Mouse (Mus musculus): ENCODE measurements around the gene Gck.
A peak's percentile ranks its signal among the peaks of the same experiment; 100 is the strongest.
"Not testable (repeated sequence)": the region's sequence is repeated elsewhere in the genome, so short reads cannot be mapped to it uniquely, and the experiment has no call there.

Gck gene

DNA sequence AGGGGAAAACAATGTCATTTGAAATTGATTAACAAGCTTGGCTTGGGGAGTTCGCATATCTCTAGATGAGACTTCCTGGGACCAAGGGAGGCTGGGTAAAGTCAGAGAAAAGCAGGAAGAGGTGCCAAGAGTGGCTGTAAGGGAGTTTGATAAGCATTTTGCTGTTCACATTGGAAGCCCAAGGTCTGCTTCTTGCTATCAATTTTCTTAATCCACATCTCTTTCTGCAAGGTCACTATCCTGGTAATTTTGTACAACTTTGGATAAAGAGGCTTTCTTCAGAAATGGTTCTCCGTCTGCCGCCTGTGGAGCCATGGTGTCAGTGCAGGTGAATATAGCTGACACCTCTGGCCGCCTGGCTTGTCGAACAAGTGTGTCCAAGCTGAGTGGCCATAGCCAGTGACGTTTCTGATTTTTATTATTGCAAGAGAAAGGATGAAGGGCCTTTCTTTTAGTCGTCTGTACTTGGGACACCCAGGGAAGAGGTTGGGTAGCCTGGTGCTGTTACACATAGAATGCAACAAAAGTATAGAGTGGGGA is 5.2 kb upstream of the Gck start:
- peak; percentile 78 for DNase-seq (ENCODE audit: low spot score)

DNA sequence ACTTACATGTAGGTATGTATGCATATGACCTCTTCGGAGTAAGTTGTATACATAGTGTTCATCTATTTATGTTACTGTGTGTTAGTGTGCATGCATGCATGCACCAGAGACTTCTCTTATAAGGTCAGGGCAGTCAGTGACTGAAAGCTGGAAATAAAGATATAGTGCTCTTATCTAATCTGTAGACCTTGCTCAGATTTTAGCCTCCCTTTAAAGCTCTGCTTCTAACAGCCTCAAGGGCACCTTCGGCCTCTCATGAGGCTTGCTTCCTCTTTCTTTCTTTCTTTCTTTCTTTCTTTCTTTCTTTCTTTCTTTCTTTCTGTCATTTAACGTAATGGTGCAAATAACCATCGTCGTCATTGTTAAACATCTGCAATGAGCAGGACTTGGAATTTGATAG is 4.6 kb upstream of the Gck start:
- no peak for DNase-seq (ENCODE audit: low spot score)

DNA sequence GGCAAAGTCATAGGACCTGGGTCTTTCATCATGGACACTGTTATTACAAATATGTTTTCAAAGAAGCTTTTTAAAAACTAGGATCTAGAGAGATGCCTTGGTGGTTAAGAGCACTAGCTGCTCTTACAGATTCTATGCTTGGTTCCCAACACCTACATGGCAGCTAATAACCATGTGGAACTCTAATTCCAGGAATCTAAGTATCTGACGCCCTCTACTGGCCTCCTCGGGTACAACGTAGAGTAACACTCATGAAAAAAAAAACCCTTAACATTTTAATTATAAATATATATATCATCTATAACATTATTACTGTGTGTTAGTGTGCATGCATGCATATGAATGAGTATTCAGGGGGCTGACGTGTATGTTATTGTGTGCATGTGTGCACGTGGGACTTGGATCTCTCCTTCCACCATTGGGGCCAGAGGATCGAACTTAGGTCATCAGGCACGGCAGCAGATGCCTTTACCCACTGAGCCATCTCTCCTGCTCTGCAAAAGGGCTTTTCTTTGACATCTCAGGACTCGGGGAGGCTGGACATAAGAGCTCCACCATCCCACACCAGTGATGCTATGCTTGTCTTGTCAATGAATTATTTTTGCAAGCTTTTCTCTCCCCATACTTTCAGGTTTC is 3.4 kb upstream of the Gck start:
- DNase-seq (ENCODE audit: low spot score), result peak; percentile 76

GRCm38 (mm10) chr11:5952501-5952900 is 2.6 kb upstream of the Gck start:
- no peak for DNase-seq (ENCODE audit: low spot score)

DNA sequence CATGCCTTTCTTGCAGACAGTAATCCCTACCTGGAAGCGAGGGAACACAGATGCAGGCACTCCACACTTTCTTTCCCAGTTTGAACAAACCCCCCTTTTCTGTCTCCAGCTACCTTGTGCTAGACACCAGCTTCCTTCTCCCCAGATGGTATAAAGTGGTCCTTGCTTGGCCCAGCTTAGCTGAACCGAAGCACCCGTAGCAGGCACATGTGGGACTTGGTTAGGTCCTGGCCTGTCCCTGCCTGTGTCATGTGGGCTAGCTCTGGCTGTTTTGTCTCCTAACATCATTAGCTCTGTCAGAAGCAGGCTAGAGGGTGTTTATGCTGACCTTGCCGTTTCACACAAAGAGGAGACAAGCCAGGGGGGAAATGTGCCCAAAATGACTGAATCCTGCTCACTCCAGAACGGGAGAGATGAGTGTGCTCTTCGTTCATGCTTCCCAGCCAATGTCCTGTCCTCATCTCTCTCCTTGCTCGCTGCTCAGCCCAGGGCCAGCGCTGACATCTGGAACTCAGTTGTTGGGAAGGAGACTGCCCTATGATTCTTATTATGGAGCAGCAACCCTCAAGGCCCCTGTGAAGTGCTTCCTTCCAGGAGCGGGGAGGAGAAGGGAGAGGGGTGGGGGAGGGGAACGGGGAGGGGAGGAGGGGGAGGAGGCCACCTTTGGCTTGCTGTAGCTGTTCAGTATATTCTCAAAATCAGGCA is 1.2 kb downstream of the Gck start:
- DNase-seq (ENCODE audit: low spot score), result no peak

- no peak for DNase-seq (ENCODE audit: low spot score)
These were observed 2.1 kb downstream of the Gck start for GRCm38 (mm10) chr11:5947796-5948195.

- DNase-seq (ENCODE audit: low spot score), result no peak
These were observed 4.8 kb downstream of the Gck start for GRCm38 (mm10) chr11:5945096-5945495.

- DNase-seq (ENCODE audit: low spot score), result no peak
These were observed 6.9 kb downstream of the Gck start for GRCm38 (mm10) chr11:5942966-5943365.

DNA sequence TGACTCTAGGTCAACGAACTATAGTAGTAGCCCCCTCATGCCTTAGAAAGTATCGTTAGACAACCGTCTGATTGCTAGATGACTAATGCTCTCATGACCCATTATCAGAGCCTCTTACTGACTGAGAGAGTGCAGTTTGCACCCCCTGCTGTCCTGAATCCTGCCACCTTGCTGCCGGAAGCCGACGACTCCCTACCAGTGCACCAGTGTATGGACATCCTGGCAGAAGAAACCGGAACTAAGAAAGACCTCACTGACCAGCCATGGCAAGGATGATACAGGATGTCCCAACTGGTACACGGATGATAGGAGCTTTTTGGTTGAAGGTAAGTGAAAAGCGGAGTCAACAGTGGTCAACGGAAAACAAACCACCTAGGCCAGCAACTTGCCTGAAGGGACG is 15.3 kb downstream of the Gck start:
- not testable (repeated sequence) for DNase-seq (ENCODE audit: low spot score)

DNA sequence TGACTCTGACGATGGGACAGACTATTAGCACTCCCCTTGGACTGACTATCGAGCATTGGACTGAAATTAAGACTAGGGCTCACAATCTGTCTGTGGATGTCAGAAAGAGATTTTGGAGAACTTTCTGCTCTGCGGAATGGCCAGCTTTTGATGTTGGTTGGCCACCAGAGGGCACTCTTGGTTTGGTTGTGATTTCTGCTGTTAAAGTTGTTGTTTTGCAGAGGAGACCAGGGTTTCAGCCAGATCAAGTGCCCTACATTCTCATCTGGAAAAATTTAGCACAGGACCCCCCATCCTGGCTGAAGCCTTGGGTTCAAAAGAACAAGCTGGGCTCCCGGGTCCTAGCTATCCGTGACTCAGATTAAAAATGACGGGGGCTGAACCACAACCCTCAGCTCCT is 17.9 kb downstream of the Gck start:
- DNase-seq (ENCODE audit: low spot score), result peak; percentile 30

DNA sequence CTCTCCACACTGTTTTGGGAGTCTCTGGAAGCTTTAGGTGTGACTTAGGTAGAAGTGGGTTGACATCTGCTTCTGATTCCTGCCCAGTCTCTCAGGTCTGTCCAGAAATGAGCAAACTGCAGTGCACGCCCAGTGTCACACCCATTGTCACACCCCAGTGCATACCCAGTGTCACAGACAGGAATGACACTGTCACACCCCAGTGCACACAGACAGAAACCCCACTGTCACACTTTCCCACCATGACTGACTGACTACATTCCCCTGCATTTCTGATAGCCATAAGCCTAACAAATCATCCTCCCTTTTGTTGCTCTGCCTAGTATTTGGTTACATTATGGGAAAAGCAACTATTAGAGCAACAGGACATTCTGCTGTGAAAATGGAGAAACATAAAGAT is 19.3 kb downstream of the Gck start:
- no peak for DNase-seq (ENCODE audit: low spot score)

DNA sequence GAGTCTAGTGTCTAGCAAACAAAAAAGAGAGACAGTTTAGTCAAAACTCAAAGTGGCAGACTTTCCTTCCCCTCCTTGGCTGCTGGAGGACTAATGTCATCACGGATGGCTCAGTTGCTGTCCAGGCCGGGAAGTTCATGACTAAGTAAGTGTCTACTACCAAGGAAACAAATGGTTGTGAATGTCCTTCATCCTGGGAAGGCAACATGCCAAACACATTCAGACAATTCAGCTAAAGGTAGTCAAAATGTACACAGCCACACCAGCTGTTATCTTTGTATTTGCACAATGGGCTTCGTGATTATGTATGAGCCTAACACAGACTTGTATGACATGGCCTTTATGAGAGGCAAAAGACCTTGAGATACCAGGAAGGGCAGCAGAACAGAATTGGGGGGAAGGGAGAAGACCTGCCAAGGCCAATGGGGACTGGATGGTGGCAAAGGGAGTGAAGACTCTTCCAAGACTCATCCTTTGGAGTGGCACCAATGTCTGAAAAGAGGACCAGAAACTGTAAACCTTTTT is 23.1 kb downstream of the Gck start:
- DNase-seq (ENCODE audit: low spot score), result no peak

GRCm38 (mm10) chr11:5924699-5925098 is 25.2 kb downstream of the Gck start:
- DNase-seq (ENCODE audit: low spot score), result no peak

GRCm38 (mm10) chr11:5920323-5920960 is 29.4 kb downstream of the Gck start:
- DNase-seq (ENCODE audit: low spot score), result no peak

DNA sequence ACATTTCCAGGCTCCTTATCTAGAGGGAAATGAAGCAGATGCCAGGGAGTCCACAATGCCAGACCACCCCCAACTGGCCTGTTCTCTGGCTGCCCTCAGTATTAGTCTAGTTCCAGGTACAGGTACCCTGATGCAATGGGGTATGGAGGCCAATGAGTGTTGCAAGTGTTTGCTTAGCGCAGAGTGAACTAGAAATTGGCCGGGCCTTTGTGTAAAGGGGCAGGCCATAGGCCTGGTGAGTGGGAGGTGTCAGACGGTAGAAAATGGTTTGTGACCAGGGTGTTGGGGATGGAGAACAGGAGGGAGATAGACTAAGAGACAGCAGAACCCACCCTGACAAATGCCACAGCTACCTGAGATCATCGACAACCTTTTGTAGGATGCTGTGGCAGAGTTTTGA is 30.3 kb downstream of the Gck start:
- DNase-seq (ENCODE audit: low spot score), result no peak

DNA sequence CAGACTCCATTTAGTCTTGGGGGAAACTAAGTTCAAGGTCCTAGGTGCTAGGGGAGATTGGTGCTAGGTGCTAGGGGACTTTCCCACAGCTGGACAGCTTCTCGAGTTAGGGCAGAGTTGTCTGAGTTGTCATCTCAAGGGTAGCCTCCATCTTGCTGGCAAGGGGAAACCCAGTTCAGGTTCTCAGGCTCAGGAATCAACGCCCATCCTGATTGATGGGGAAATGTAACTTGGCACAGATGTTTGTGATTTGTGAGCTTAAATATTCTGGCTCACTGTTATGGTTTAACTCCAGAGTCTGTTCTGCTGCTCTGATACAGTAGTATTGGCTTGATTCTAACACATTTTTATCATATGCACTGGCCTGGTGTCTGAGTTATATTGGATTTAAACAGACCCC is 31.8 kb downstream of the Gck start:
- DNase-seq (ENCODE audit: low spot score), result no peak

GRCm38 (mm10) chr11:5916178-5916548 is 33.7 kb downstream of the Gck start:
- no peak for DNase-seq (ENCODE audit: low spot score)

DNA sequence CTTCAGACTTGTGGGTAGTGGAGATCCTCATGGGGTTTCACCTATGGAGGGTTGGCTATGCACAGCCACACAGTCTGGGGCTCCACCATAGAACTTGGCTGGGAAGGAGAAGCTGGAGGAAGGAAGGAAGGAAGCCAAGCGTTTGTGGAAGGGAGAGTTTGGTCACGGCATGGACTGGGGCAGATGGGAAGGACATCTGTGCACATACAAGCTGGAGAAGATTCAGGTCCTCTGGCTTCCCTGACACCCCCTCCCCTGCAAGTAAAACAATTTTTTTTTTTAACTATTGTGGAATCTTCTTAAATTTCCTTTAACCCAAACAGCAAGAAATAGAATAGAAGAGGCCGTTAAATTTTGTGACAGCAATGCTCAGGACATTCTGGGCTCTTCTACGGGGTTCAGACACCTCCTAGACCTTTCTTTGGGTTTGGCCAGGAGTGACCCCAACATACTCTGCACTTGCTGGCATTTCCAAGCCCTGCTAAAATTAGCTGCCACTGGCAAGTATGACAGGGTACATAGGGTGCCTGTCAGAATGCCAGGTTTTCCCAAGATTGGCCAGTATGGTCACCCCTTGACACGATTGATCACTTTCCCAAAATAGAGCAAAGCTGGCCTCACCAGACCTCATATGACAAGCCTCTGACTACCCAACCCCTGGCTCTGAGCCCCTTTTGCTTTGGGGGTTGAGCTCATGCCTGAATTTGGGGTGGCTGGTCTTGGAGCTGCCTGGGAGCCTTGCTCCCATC is 34.3 kb downstream of the Gck start:
- DNase-seq (ENCODE audit: low spot score), result no peak

- no peak for DNase-seq (ENCODE audit: low spot score)
These were observed 34.9 kb downstream of the Gck start for GRCm38 (mm10) chr11:5914940-5915339.

DNA sequence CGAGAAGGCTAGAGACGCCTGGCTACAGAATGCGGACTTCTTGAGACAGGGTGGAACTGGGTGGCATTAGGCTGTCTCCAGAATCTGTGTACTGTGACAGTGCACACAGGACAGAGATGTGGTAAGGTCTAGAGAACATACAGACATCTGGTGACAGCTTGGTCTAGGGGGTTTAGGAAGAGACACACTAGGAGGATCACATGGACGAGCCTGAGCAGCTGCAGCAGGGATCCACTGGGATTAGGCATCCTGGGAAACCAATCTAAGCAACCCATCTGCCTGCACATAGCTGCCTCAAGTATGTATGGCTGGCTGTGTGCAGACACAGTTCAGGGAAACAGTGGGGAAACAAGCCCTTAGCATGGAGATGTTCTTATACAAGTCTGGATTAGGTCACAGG is 35.9 kb downstream of the Gck start:
- DNase-seq (ENCODE audit: low spot score), result no peak

- DNase-seq (ENCODE audit: low spot score), result no peak
These were observed 36.6 kb downstream of the Gck start for GRCm38 (mm10) chr11:5913256-5913655.

GRCm38 (mm10) chr11:5912635-5913034 is 37.2 kb downstream of the Gck start:
- DNase-seq (ENCODE audit: low spot score), result peak; percentile 76

Measured in embryo, embryonic 10.5 days (tissue).